Mouse (Mus musculus) urinary bladder, postnatal 14 days (tissue): ENCODE results near the gene Rgs21.

ENCODE experiments used
- DNase-seq: peaks from one replicate; pipeline ENCODE4 v3.0.0; 2021; ENCODE audit warnings: low spot score

Rgs21 gene

DNA sequence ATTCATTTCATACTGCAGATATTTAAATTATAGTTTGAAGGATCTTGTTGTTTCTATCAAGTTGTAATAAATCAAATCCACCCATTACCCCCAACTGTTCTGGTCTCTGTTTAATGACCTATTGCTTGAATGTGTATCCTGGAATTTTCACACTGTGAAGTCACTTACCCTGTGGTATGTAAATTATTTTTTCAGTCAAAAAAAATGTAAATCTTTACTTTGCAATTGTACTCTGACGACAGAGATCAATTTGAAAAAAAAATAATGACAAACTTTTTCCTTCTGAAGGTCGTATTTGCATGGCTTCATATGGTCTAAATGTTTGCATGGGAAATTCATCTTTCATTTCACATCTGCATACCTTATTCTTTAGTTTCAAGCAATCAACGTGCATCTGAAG, at the start of gene Rgs21:
TSS of gene Rgs21 (minus strand) at position 101 of the 400 bp plus-strand sequence.
- no peak for DNase-seq

GRCm38 (mm10) chr1:144604071-144604470, 36.6 kb upstream of the Rgs21 start:
- DNase-seq = no peak

- DNase-seq = no peak
Measured at GRCm38 (mm10) chr1:144602987-144603386, 35.5 kb upstream of the Rgs21 start.

GRCm38 (mm10) chr1:144579321-144579720, 11.9 kb upstream of the Rgs21 start:
- no peak for DNase-seq

GRCm38 (mm10) chr1:144572972-144573371, 5.5 kb upstream of the Rgs21 start:
- DNase-seq = no peak

- DNase-seq = no peak
Measured at GRCm38 (mm10) chr1:144569905-144570304, 2.4 kb upstream of the Rgs21 start.

GRCm38 (mm10) chr1:144545142-144545541, 22.3 kb downstream of the Rgs21 start:
- no peak for DNase-seq

DNA sequence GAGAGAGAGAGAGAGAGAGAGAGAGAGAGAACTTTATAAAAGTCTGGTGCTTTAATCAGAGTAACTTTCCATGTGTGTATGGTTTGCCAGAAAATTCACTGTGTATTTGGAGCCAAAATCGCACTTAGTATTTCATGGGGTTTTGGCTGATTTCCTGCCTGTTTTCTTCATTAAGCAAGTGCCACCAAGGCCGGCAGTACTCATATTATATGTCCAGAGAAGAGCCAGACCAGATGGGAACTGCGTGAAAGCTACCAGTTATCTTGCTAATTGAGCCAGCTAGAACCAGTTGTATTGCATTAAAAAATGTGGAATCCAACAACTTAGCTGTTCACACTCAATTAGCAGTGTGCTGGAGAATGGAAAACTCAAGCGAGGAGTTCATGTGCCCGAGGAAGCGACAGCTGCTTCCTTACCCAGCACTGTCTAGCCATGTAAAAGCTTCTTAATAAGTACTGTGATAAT, 22.9 kb downstream of the Rgs21 start:
- DNase-seq = no peak

- no peak for DNase-seq
Measured at GRCm38 (mm10) chr1:144531746-144532145, 35.7 kb downstream of the Rgs21 start.

DNA sequence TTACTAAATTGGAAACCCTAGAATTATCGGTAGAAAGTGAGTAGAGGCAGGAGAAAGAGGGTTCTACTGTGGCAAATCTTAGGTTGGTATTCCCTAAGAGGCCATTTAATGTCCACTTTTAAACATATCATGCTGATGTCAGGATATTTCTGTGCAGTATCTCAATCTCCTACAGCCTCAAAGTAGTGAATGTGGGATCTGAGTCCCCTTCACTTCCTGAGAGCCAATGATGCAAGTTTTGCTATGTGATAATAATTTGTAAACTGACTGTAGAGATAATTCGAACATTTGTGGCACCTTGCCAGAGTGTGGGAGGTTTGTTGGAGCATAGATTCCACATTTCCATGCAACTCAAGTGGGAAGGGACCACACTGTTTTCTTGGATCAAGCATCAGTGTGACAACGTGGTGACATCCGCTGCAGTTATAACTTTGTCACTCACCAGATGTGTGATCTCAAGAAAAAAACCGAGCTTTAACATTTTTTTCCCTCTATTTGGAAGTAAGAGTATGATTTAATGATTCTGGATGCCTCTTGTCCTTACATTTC, 49.5 kb downstream of the Rgs21 start:
- DNase-seq = no peak

GRCm38 (mm10) chr1:144502241-144502640, 65.2 kb downstream of the Rgs21 start:
- DNase-seq = no peak

DNA sequence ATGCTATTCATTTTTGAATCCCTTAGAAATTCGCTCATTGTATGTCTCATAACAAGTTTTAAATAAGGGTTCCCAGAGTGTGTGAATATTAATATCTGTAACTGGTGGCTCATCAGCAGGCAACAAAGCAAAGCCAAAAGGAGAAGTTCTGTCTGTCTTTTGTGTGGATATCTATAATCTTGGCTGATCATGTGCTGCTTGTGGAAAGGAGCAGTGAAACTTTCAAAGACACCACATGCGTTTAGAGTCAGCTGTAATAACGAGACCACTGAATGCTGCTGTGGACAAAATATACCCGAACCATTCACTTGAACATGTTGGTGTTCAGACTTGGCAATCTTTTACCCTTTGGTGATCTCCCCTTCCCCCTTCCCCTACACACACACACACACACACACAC, 67.0 kb downstream of the Rgs21 start:
- no peak for DNase-seq

- DNase-seq = no peak
Measured at GRCm38 (mm10) chr1:144499719-144500118, 67.7 kb downstream of the Rgs21 start.

GRCm38 (mm10) chr1:144498725-144499124, 68.7 kb downstream of the Rgs21 start:
- DNase-seq = no peak

- DNase-seq = no peak
Measured at GRCm38 (mm10) chr1:144498051-144498450, 69.4 kb downstream of the Rgs21 start.

- DNase-seq = no peak
Measured at GRCm38 (mm10) chr1:144493336-144493735, 74.1 kb downstream of the Rgs21 start.

- DNase-seq = no peak
Measured at GRCm38 (mm10) chr1:144488223-144488835, 79.1 kb downstream of the Rgs21 start.
